Mouse (Mus musculus) forebrain, embryonic 11.5 days (tissue): Measurements from ENCODE around the gene Lrrc4. TPM values are rescaled to one million over a fixed set of nuclear protein-coding genes. Genes with fewer than 3 reads are reported as not detected.

Experiments
- ATAC-seq: fragments of 200-750 bp; cut with Nextera tagmentation; replicated peaks from 2 replicates; pipeline ENCODE4 v1.8.0; 2017; ENCODE audit warnings: moderate TSS enrichment; ENCODE audit not compliant: low FRiP score
- DNase-seq: peaks from one replicate; pipeline ENCODE4 v3.0.0-alpha.2; 2017; ENCODE audit warnings: low spot score
- H3K27ac ChIP-seq: fragments of 300-500 bp; sonication (generic); 2 replicates; pipeline ENCODE4 v1.5.1; 2014; ENCODE audit warnings: low read depth, low read length
- H3K27me3 ChIP-seq: fragments of 300-500 bp; sonication (generic); 2 replicates; pipeline ENCODE4 v1.6.1; 2014; ENCODE audit warnings: mild to moderate bottlenecking, low read length, mixed read lengths; ENCODE audit not compliant: control insufficient read depth, insufficient read depth
- H3K36me3 ChIP-seq: fragments of 300-500 bp; sonication (generic); 2 replicates; pipeline ENCODE4 v1.6.1; 2014; ENCODE audit warnings: mild to moderate bottlenecking, low read length, moderate library complexity, mixed read lengths; ENCODE audit not compliant: control insufficient read depth, insufficient read depth
- H3K4me1 ChIP-seq: fragments of 300-500 bp; sonication (generic); replicated peaks from 2 replicates; pipeline ENCODE4 v1.6.1; 2014; ENCODE audit warnings: low read length, mixed read lengths; ENCODE audit not compliant: control insufficient read depth, insufficient read depth
- H3K4me2 ChIP-seq: fragments of 300-500 bp; sonication (generic); 2 replicates; pipeline ENCODE4 v1.6.1; 2014; ENCODE audit warnings: low read depth, mild to moderate bottlenecking, low read length, moderate library complexity, mixed read lengths; ENCODE audit not compliant: severe bottlenecking
- H3K4me3 ChIP-seq: fragments of 300-500 bp; sonication (generic); 2 replicates; pipeline ENCODE4 v1.5.1; 2014; ENCODE audit warnings: low read depth, low read length
- H3K9ac ChIP-seq: fragments of 300-500 bp; sonication (generic); 2 replicates; pipeline ENCODE4 v1.6.1; 2014; ENCODE audit warnings: low read length
- H3K9me3 ChIP-seq: fragments of 300-500 bp; sonication (generic); 2 replicates; pipeline ENCODE4 v1.6.1; 2016; ENCODE audit warnings: low read length, mixed read lengths; ENCODE audit not compliant: control insufficient read depth
- WGBS: fragments of 180-500 bp; shearing (Covaris S2); extraction: QIAGEN DNeasy Blood & Tissue Kit; methylation state at CpG from one replicate; pipeline ENCODE4 v1.1.7; 2014; 5-methylcytosine and 5-hydroxymethylcytosine counted together
- polyA plus RNA-seq: library from polyadenylated mRNA; unstranded; fragments of >200 nt; fragmentation: Nextera tagmentation; extraction: Ambion mirVana; gene quantifications from 2 replicates; pipeline ENCODE4 v1.2.1, GENCODE M21; 2014

Gene Lrrc4
- 3.6 and 3.7 TPM in 2 replicates for polyA plus RNA-seq

GRCm38 (mm10) chr6:28831011-28831853 lies at the start of gene Lrrc4:
Gene Lrrc4, minus strand, starts transcription at chr6:28831747.
- no peaks in the 10 kb centered on the region for H3K36me3 ChIP-seq
- H3K27ac ChIP-seq, result peak within 1 kb of the TSS; percentile 70
- H3K4me1 ChIP-seq, result peaks cover 23% of the 10 kb centered on the region
- H3K4me3 ChIP-seq, result peak within 1 kb of the TSS; percentile 81
- ATAC-seq (no peak), DNase-seq (no peak)
- H3K4me2 ChIP-seq, result peak within 1 kb of the TSS; percentile 97
- no peaks in the 10 kb centered on the region; the same call in 1 of the 2 replicates for H3K27me3 ChIP-seq
- 17% methylated on average over 27 of the region's 27 CpGs for WGBS
- no peaks in the 10 kb centered on the region for H3K9me3 ChIP-seq
- H3K9ac ChIP-seq, result peak within 1 kb of the TSS; percentile 92

- no peak overlapping the region for H3K9ac ChIP-seq
- H3K9me3 ChIP-seq, result no peaks in the 10 kb centered on the region
- H3K4me3 ChIP-seq, result no peak overlapping the region
- peaks cover 11% of the 10 kb centered on the region for H3K4me1 ChIP-seq
- DNase-seq, result no peak
- no peaks in the 10 kb centered on the region for H3K27me3 ChIP-seq
- no peak overlapping the region for H3K4me2 ChIP-seq
- no peak for ATAC-seq
- WGBS, result 88% methylated on average over 4 of the region's 4 CpGs
- H3K36me3 ChIP-seq, result no peaks in the 10 kb centered on the region
- no peak overlapping the region for H3K27ac ChIP-seq
Measured at GRCm38 (mm10) chr6:28880909-28881308, 49.4 kb upstream of the Lrrc4 start.

GRCm38 (mm10) chr6:28879315-28879714 lies 47.8 kb upstream of the Lrrc4 start:
- ATAC-seq (no peak), DNase-seq (no peak)
- 68% methylated on average over 8 of the region's 8 CpGs for WGBS
- H3K4me3 ChIP-seq, result no peak overlapping the region
- H3K27ac ChIP-seq, result no peak overlapping the region
- H3K9me3 ChIP-seq, result no peaks in the 10 kb centered on the region
- no peaks in the 10 kb centered on the region for H3K36me3 ChIP-seq
- no peak overlapping the region for H3K4me2 ChIP-seq
- H3K27me3 ChIP-seq, result no peaks in the 10 kb centered on the region
- no peak overlapping the region for H3K9ac ChIP-seq
- peaks cover 11% of the 10 kb centered on the region for H3K4me1 ChIP-seq

DNA sequence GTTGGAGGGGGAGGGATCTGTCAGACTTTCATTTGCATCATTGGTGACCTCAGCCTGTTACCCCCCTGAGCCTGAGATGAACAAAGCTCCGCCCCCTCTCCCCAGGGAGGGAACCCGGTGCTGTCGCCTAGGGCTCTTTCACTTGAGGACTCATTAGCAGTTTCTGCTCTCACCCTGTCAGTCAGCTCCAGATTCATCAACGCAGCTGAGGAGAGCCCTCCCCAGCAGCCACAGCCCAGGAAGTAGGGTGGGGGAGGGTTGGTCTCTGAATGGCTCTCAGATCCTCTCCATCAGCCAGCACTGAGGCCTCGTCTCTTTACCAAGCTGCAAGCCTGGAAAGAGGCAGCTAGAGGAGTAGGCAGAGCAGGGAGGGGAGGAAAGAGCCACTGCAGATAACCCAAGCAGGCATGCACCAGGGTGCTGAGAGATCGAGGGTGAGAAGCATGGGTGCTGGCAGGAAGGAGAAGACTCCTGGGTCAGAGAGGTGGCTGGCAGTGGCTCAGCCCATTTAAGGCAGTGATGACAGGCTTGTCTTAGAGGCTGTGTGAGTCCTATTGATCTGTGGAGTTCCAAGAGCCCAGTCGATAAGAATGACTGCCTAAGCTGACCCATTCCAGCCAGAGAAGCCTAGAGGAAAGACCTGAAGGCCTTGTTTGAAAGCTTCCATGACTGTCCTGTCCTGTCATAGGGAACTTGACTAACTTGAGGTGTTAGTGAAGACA lies 46.6 kb upstream of the Lrrc4 start:
- peaks cover 18% of the 10 kb centered on the region for H3K4me1 ChIP-seq
- WGBS, result 21% methylated on average over 7 of the region's 7 CpGs
- H3K36me3 ChIP-seq, result no peaks in the 10 kb centered on the region

DNA sequence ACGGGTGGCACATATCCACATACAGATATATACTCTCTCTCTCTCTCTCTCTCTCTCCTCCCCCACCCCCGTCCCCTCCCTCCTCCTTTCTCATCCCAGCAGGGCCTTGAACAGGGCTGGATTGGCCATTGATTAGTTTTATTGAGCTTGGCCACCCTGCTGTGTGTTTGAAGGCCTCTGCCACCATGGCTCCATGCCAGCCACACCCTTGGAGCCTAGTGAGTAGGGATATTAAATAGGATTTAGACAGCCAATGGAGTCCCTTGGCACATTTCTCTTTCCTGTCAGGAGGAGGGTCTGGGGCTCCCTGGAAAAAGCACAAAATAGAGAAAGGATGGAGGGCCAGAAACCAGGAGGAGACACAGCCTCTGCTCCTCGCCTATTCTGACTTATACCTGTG lies 44.9 kb upstream of the Lrrc4 start:
- no peaks in the 10 kb centered on the region for H3K36me3 ChIP-seq
- ATAC-seq (0 out of 2 replicates have a peak, but pooled peaks have one; percentile 20), DNase-seq (no peak)
- H3K9me3 ChIP-seq, result no peaks in the 10 kb centered on the region
- no peak overlapping the region for H3K27ac ChIP-seq
- no peak overlapping the region for H3K4me3 ChIP-seq
- no peaks in the 10 kb centered on the region for H3K27me3 ChIP-seq
- H3K4me1 ChIP-seq, result peaks cover 18% of the 10 kb centered on the region
- no peak overlapping the region for H3K4me2 ChIP-seq
- no peak overlapping the region for H3K9ac ChIP-seq
- WGBS, result 35% methylated on average over 3 of the region's 3 CpGs

More for the DNA sequence above, 46.6 kb upstream of the Lrrc4 start:
- peak; percentile 82 for DNase-seq
- no peaks in the 10 kb centered on the region for H3K9me3 ChIP-seq
- peak overlapping the region; percentile 14; the same call in 1 of the 2 replicates for H3K27ac ChIP-seq
- H3K4me3 ChIP-seq, result no peak overlapping the region
- H3K27me3 ChIP-seq, result no peaks in the 10 kb centered on the region
- peak overlapping the region; percentile 21; the same call in 1 of the 2 replicates for H3K9ac ChIP-seq
- ATAC-seq, result peak; percentile 89
- H3K4me2 ChIP-seq, result no peak overlapping the region

DNA sequence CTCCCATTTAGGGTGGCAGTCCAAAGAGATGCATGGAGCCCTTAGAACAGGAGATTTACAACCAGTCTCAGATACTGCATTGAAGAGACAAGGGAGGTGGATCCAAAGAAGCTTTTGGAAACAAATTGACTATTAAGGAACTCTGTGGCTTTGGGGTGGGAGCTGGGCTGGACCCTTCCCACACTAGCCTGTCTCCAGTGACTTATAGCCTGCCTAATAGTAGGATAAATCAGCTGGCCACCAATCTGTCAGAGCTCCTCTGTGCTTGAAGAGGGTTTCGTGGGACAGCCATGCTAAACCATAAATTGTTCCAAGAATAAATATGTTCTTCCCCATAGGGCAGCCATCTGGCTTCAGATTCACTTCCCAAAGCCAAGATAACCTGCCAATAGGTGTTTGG lies 43.8 kb upstream of the Lrrc4 start:
- Histone ChIP-seq H3K9ac (no peak overlapping the region), H3K36me3 (no peaks in the 10 kb centered on the region), H3K4me3 (no peak overlapping the region), H3K27me3 (no peaks in the 10 kb centered on the region), H3K4me1 (peaks cover 18% of the 10 kb centered on the region), H3K27ac (no peak overlapping the region), H3K4me2 (no peak overlapping the region), H3K9me3 (no peaks in the 10 kb centered on the region)
- WGBS, result 98% methylated on average over 1 of the region's 1 CpGs
- DNase-seq, result no peak
- no peak for ATAC-seq

DNA sequence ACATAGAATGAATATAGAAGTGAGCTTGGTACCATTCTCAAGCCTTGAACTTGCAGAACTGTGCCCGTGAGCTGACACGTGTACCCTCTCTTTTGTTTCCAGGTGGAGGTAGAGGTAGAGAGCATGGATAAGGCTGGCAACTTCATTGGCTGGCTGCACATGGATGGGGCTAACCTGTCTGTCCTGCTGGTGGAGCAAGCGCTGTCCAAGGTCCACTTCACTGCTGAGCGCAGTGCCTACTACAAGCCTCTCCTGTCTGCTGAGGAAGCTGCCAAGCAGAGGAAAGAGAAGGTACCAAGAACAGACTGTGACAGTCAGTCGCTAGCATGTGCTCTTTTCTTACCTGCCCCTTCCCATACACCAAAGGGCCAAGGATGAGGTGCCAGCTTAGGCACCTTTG lies 43.2 kb upstream of the Lrrc4 start:
- Histone ChIP-seq H3K9me3 (no peaks in the 10 kb centered on the region), H3K36me3 (no peaks in the 10 kb centered on the region), H3K4me1 (peaks cover 18% of the 10 kb centered on the region), H3K4me3 (no peak overlapping the region), H3K27ac (no peak overlapping the region), H3K27me3 (no peaks in the 10 kb centered on the region), H3K4me2 (no peak overlapping the region), H3K9ac (no peak overlapping the region)
- DNase-seq (no peak), ATAC-seq (no peak)
- WGBS, result 95% methylated on average over 5 of the region's 5 CpGs

- no peak overlapping the region for H3K9ac ChIP-seq
- no peak overlapping the region for H3K4me2 ChIP-seq
- no peaks in the 10 kb centered on the region for H3K9me3 ChIP-seq
- no peaks in the 10 kb centered on the region for H3K27me3 ChIP-seq
- DNase-seq (no peak), ATAC-seq (no peak)
- no peak overlapping the region for H3K4me3 ChIP-seq
- H3K36me3 ChIP-seq, result no peaks in the 10 kb centered on the region
- H3K4me1 ChIP-seq, result peaks cover 18% of the 10 kb centered on the region
- 73% methylated on average over 11 of the region's 11 CpGs for WGBS
- H3K27ac ChIP-seq, result no peak overlapping the region
Measured at GRCm38 (mm10) chr6:28874053-28874452, 42.5 kb upstream of the Lrrc4 start.
